Mouse (Mus musculus) megakaryocyte, embryonic 14.5 days (primary cell): ENCODE data around the gene Yif1a.

Experiments used
- FLI1 ChIP-seq: IDR thresholded peaks from 2 replicates; pipeline ENCODE4 v1.6.1; 2012; ENCODE audit warnings: low read length, inconsistent platforms, mixed read lengths
- GATA1 ChIP-seq: IDR thresholded peaks from 3 replicates; pipeline ENCODE4 v1.6.1; 2012; ENCODE audit warnings: mixed read lengths, low read length, inconsistent platforms, borderline replicate concordance

DNA sequence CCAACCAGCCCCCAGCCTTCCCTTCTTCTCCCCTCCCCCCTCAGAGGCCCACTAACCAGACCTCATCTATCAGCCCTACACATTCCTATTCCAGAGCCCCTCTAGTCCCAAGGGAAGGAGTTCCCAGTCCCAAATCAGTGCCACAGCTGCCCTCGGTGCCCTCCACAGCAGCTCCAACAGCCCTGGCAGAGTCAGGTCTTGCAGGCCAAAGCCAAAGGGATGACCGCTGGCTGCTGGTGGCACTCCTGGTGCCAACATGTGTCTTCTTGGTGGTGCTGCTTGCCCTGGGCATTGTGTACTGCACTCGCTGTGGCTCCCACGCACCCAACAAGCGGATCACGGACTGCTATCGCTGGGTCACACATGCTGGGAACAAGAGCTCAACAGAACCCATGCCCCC lies 18.4 kb upstream of the Yif1a start:
- TF ChIP-seq GATA1 (no peak), FLI1 (no peak)
